Mouse (Mus musculus) left cerebral cortex, postnatal 10 days (tissue): ENCODE measurements at regions not wholly inside any gene's neighbourhood (a gene's known extent, or its start where the extent isn't known, plus 50 kb on each side); places are given as distances from the start of the nearest gene placed in this dataset.
A peak's percentile ranks its signal among the peaks of the same experiment; 100 is the strongest.
"Not testable (repeated sequence)": the region's sequence is repeated elsewhere in the genome, so short reads cannot be mapped to it uniquely, and the experiment has no call there.

ENCODE experiments used
- DNase-seq, 2 experiments: peaks; one replicate each; pipeline ENCODE4 v3.0.0; 2021 to 2022; ENCODE audit warnings: low spot score in 2 of 2, mixed read lengths in 1 of 2; ENCODE audit errors: extremely low spot score in 1 of 2
- intact Hi-C: fragments of 180-260 bp; cut with DNase I; formaldehyde crosslinking; loops from one replicate; pipeline ENCODE4 v1.15.1; 2025

DNA sequence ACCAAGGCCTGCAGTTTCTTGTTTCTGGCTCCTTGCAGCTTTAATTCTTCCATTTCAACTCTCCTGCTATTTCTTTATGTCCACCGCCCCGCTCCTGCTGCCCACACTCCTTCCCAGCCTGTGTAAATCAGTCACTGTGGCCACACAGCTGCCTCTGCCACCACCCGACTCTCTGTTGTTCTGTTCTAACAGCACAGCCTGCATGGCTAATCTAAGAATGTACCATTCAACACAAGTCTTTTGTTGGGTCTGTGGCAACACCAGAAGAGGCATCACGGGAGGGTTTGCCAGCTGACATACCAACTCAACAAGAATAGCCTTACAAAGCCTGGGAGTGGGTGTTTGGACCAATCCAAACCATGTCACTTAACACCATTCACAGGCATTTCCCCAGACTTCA is 264.9 kb upstream of the Pum3 start:
- no peak for DNase-seq

DNA sequence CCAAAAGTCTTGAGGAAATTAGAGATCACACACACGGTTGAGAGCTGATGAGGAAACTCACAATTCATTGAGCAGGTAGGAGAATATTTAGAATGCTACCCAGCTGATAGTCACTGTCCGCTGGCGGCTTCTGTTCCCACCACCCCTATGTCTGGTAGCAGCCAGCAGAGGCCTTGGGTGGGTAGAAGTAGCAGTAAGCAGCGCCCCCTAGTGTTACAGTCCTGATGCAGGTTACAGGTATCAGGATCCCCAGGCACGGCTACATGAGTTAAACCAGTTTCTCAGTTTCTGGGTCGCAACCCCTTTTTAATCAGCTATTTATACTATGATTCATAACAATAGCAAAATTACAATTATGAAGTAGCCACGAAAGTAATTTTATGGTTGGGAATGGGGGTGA is 264.1 kb upstream of the Pum3 start:
- intact Hi-C loops = no loop called here
- DNase-seq = no peak

More for the DNA sequence above, 264.9 kb upstream of the Pum3 start:
- intact Hi-C loops = no loop called here

DNA sequence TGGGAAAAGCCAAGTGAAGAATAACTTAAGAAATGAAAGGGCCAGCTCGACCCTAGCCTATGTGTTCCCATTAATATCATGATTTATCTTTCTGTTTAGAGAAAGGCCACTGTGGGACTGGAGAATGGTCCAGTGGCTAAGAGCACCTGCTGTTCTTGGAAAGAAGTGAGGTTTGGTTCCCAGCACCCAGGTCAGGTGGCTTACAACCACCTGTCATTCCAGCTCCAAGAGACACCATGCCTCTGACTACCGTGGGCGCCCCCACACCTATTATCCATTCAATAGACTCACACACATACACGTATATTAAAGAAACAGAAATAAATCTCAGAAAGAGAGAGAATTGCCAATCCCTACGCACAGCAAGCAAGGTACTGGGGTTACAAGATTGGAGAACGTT is 263.3 kb upstream of the Pum3 start:
- intact Hi-C loops = no loop called here
- DNase-seq = no peak

DNA sequence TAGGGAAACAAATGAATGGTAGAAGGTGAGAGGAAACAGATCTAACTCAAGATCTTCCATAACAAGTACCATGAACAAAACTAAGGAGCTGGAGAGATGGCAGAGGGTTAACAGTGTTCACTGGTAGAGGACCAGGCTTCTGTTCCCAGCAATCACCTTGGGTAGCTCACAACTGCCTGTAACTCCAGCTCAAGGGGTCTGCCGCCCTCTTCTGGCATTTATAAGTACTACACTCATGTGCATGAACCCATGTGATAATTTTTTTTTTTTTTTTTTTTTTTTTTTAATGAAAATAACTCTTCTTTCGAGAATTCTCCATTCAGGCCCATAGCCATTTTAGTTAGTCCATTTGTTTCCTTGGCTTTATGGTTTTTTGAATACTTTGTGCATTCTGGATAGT is 253.8 kb upstream of the Pum3 start:
- intact Hi-C loops = no loop called here
- DNase-seq = no peak

DNA sequence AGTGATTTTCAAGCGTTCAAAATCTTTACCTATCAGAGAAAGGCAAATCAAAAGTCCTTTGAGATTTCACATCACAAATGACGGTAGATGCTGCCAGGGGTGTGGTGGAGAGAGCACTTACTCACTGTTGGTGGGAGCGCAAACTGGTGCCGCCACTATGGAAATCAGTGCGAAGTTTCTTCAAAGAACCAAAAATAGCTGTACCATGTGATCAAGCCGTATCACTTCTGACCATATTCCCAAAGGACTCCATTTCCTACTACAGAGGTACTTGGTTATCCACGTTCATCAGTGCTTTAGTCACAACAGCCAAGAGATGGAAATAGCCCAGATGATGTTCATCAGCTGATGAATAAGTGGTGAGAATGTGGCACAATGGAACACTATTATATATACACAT is 249.8 kb upstream of the Pum3 start:
- DNase-seq = no peak
- intact Hi-C loops = no loop called here

DNA sequence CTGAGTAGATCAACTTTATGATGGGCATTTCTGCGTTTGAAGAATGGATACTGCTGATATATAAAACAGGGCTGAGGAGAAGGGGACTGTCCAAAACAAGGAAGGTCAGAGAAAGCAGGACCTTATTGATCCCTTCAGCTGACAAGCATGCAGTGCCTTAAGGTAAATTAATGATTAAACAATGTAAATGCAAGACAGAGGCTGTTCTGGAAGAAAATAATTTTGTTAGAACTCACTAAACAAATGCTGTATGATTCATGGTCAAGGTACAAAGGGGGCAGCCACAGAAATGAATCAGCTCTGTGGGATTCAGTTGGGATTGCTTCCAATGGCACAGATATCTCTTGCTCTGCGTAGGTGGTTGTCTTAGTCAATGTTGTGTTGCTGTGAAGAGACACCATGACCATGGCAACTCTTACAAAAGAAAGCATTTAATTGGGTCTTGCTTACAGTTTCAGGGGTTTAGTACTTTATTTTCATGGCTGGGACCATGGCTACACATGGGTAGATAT is 243.1 kb upstream of the Pum3 start:
- no peak for DNase-seq
- intact Hi-C loops = no loop called here

DNA sequence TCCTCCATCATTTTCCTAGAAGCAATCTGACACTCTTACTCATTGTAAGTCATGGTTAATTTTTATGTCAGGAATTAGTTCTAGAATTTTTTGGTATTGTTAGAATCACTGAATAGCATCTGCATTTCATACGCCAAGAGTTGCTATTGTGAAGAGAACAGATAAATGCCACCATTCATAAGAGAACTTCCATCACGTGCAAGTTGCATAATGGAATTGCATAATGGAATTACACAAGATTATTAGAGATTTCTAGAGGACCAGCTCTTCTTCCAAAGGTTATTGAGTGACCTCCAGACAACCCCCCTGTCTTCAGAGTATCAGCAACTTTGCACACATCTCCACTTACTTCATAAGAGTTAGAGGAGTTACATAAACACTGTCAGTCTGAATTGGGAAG is 233.7 kb upstream of the Pum3 start:
- no peak for DNase-seq
- intact Hi-C loops = no loop called here

DNA sequence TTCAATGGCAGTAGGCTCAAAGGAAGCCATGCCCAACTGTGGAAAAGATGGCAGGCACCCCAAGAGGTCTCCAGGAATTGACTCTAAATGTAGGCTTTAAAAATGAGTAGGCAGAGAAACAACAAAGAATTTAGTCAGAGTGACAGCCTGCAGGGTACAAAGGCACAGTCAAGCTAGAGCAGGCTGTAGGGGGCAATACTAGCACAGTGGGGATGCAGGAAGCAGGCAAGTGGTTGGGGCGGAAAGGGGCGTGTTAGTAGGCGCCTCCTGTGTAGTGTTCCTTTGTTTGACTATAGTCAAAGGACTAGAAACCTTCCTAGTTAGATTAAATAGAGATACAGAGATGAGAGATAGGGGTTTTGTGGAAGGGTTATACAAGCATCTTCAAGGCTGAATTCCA is 211.4 kb upstream of the Pum3 start:
- no peak for DNase-seq
- intact Hi-C loops = no loop called here

DNA sequence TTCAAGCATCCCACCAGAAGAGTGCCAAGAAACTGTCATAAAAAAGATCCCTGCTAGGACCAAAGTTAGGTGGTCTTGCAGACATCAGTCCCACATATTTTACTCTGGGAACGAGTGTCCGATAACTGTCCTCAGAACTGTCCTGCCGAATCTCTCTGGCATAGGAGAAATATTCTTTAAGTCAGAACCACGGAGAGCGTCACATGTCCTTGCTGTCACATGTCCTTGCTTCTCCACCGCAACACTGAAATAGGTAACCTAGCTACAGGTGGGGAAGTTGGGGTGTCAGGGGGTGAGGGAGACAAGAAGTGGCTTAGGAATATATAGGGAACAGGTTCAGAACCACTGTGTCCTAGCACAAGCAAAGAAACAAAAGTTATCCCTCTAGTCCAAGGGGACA is 203.5 kb upstream of the Pum3 start:
- intact Hi-C loops = no loop called here
- no peak for DNase-seq

DNA sequence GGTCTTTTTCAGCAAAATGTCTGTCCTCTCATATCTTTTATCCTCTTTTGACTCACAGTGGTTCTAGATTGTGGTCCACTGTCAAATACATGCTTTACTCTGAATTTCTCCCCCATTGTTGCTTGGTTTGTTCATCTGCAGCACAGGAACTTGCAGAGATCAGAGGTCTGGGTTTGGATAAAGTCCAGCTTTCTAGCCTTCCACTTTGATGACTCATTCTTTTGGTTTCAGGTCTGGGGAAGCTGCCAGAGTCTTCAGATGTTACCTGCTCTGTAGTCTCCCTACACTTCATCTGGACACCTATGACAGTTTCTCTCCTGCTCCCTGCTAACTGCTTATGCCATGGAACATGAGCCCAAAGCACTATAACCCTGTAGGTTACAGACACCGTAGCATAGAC is 198.0 kb upstream of the Pum3 start:
- intact Hi-C loops = no loop called here
- DNase-seq = no peak

DNA sequence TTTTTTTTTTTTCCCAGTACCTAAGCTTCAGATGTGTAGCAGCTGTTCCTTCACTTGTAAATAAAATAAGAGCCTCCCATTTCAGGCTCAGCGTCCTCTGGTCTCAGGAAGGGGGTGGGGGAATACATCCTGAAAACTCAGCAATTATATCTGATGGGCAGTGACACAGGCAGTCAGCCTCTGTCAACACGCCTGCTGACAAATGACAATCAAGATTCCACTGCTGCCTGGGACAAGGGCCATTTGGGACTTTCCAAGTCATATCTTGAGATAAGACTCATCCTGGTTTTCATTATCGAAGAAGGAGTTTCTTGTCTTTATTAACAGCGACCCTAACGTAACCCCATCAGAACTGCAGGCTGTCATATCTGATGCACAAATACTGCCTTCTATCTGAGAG is 187.9 kb upstream of the Pum3 start:
- intact Hi-C loops = no loop called here
- DNase-seq = no peak

DNA sequence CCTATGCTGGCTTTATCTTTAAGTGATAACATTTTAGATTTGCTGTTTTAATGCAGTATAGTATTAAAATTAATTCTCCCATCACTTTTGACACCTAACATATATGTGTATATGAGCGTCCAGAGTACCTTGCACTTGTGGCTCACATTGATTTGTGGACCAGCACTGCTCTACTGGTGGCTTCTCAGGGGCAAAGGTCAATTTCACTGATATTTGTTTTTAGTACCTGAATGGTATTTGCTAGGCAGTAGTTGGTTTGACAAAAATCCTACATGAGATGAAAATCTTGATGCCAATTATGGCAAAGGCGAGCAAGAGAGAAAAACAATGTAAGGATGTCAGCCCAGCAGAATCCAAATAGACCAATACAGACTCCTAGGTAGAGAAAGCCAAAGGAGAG is 177.3 kb upstream of the Pum3 start:
- intact Hi-C loops = no loop called here
- no peak for DNase-seq

DNA sequence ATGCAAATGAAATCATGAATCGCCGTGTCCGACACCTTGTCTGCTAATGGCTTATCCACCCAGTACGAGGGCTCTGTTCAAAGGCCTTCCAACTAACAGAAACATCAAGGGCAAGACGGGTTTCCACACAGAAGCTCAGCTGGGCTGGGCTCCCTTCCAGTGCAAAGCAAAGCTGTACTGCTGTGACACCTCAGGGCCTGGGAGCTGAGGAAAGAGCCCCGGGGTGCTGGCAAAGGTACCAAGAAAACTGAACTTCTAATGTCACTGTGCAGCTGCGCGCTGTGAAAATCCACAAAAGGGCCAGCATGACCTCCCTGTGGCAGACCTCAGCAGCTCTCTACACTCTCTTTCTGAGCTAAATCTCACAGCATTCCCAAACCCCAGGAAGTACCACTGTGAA is 173.7 kb upstream of the Pum3 start:
- DNase-seq = peak in 1 of 2 experiments; percentile 40
- intact Hi-C loops = no loop called here

DNA sequence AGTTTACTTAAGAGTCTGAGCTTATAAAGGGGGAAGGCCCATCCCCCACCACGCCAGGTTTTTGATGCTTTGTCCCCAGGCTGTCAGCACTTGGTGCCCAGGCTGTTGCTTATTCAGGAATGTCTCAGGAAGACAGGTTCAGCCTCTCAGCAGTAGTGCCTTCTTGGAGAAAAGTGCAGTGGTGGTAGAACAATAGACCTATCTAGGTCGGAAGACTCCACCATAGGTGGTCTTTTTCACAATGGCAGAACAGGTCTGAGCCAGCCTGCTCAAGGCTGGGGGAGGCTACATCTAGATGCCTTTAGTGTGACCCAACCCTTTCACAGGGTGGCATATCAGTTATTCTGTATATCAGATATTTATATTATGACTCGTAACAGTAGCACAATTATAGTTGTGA is 171.9 kb upstream of the Pum3 start:
- intact Hi-C loops = no loop called here
- no peak for DNase-seq

DNA sequence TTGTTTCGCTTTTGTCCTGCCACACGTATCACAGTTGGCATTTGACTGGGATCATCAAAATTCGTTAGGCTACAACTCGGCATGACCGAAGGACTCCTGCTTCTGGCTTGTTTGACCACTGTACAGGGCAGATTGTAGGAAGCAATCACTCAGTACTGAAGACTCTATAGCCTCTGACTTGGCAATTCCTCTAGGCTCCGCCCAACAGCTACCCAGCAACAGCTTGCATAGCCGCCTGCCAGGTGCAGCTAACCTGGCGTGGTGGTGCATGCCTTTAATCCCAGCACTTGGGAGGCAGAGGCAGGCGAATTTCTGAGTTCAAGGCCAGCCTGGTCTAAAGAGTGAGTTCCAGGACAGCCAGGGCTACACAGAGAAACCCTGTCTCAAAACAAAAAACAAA is 170.8 kb upstream of the Pum3 start:
- intact Hi-C loops, DNase-seq: not testable (repeated sequence)

DNA sequence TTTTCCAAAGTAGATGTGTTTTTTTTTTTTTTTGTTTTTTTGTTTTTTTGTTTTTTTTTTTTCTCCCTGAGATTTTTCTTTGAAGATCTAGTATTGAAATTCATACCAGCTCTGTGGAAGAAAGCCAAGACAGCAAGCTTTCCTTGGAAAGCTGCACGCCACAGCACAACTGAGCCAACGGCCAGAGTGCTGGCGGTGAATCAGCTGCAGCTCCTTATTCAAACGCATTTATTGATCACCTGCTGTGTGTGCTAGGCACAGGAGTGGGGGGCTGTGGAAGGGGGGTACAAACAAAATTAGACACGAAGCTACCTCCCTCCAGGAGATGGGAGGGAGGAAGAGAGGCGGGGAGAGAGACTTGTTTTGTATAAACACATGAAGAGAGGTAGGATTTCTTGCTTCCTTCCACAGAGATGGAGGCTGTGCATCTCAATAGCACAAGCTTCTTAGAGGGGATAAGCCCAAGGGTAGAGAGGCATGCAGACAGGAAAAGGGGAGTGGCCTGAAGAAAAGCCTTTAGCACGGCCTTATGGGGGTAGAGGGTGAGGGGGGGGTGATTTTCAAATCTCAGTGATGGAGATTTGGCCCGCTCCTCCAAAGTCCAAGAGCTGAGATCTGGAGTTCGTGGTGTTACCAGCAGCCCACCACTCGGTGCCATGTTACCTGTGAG is 170.1 kb upstream of the Pum3 start:
- peak; percentile 40 to 59 for DNase-seq
- intact Hi-C loops = no loop called here

DNA sequence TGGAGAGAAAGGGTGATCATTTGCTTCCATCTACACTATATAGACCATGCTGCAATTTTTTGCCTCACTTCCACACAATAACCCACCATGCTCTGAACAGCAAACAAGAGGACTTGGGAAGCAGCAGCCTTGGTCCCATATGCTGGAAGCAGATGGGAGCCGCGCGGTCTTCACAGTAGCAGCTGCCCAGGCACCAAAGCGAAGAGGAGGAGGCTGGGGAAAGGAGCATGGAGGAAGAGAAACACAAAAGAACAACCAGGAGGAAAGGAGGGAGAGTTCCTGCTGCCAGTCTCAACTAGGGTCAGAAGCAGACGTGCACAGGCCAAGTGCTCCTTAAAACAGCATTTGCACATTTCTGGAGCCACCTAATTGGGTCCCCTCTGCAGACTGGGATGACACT is 168.7 kb upstream of the Pum3 start:
- DNase-seq = peak; percentile 34 to 39
- intact Hi-C loops = no loop called here

DNA sequence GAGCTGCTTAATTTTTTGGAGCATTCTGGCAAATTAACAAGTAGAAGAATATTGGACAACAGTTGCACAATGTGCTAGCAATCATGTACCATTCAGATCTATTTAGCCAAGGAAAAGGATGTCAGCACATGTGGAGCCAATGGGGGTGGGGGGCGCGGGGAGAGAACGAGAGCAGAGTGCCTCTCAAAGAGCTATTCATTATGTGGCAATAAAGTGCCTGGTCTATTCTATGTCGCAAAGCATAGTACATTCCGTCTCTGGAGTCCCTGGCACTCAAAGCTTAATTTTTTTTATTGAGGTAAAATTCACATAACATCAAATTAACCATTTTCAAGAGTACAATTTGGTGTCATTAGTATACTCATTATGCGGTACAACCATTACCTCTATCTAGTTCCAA is 155.9 kb upstream of the Pum3 start:
- no peak for DNase-seq
- intact Hi-C loops = no loop called here

DNA sequence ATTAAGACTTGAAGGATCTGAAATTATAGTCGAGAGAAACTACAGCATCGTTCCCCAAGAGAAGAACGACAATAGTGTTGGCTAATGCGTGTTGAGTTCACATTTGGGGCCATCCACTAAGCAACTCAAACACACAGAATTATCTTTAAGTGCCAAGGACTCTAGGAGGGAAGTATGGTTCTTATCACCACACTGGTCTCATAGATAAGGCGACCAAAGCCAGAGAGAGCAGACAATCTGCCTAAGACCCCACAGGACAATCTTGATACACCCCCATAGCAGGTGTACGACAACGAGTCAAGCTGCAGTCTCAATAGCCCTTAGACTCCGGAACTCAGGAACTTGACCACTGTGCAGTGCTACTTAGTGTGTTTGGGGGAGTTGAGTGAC is 152.5 kb upstream of the Pum3 start:
- no peak for DNase-seq
- intact Hi-C loops = no loop called here

DNA sequence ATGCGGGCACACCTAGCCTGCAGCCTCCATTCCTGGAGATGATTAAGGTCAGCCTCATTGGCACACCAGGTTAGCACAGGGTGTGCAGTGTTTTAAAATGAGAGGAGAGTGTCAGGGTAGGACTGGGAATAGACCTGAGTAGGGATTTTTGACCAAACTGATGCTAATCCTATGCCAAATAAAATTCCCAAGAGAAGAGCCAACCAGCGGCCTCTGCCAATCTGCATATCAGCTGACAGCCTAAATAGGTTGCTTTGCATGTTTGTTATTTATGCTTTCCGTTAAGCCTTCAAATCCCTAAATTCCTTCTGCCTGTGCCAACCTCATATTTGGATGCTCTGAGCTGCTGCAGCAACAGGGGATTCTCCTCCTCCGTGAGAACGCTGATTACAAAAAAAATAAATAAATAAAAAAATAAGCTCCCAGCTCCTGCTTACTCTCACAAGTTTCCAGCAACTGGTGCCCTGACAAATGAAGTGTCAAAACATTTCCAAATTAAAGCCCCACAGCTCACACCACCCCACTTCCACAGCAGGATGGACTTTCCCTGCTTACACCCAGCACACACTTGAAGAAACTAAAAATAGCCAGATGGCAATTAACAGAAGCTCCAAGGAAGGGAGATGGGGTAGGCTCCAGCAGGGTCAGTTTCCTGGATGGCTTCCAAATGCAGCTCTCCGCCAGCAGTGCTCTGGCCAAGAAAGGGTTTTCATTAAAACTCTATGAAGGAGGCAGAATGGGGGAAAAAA is 151.9 kb upstream of the Pum3 start:
- DNase-seq = peak; percentile 35 to 51
- intact Hi-C loops = no loop called here

DNA sequence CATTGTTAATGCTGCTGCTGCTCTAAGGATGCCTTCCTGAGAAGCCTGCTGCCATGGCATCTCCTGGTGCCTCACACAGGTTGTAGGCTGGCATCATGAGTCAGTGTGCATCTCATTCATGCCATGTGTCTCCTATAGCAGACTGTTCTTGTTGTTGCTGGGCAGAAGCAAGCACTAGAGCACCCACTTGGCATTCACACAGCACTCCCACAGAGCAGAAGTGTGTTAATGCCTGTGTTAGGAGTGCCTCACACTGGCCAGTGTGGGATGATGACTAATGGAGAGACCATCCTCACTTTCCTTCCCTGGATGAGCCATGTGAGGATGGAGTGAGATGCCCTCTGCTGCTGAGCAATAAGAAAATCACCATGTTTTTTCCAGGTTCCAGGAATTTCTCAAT is 146.9 kb upstream of the Pum3 start:
- DNase-seq = no peak
- intact Hi-C loops = loop anchor here (5.0 kb wide), 1 partner anchor 114 kb away; no protein-coding TSS in a partner anchor
